Mouse (Mus musculus) forebrain, embryonic 12.5 days (tissue): ENCODE data around the gene Mamdc2. TPM values are rescaled to one million over a fixed set of nuclear protein-coding genes. Genes with fewer than 3 reads are reported as not detected.

Source experiments
- ATAC-seq: fragments of 200-750 bp; cut with Nextera tagmentation; 2 replicates; pipeline ENCODE4 v1.8.0; 2017; ENCODE audit warnings: moderate TSS enrichment; ENCODE audit not compliant: low FRiP score
- H3K27ac ChIP-seq: fragments of 300-500 bp; sonication (generic); 2 replicates; pipeline ENCODE4 v1.5.1; 2016; ENCODE audit warnings: mild to moderate bottlenecking
- H3K27me3 ChIP-seq: fragments of 300-500 bp; sonication (generic); 2 replicates; pipeline ENCODE4 v1.6.1; 2016; ENCODE audit warnings: mild to moderate bottlenecking
- H3K36me3 ChIP-seq: fragments of 300-500 bp; sonication (generic); replicated peaks from 2 replicates; pipeline ENCODE4 v1.6.1; 2016; ENCODE audit warnings: mild to moderate bottlenecking
- H3K4me1 ChIP-seq: fragments of 300-500 bp; sonication (generic); 2 replicates; pipeline ENCODE4 v1.6.1; 2016
- H3K4me2 ChIP-seq: fragments of 300-500 bp; sonication (generic); 2 replicates; pipeline ENCODE4 v1.6.1; 2016; ENCODE audit warnings: mild to moderate bottlenecking, moderate library complexity
- H3K4me3 ChIP-seq: fragments of 300-500 bp; sonication (generic); replicated peaks from 2 replicates; pipeline ENCODE4 v1.5.1; 2016; ENCODE audit warnings: mild to moderate bottlenecking
- H3K9ac ChIP-seq: fragments of 300-500 bp; sonication (generic); 2 replicates; pipeline ENCODE4 v1.6.1; 2016; ENCODE audit warnings: mild to moderate bottlenecking
- H3K9me3 ChIP-seq: fragments of 300-500 bp; sonication (generic); 2 replicates; pipeline ENCODE4 v1.6.1; 2016
- WGBS: fragments of 180-500 bp; shearing (Covaris S2); methylation state at CpG from one replicate; pipeline ENCODE4 v1.1.7; 2016; 5-methylcytosine and 5-hydroxymethylcytosine counted together
- polyA plus RNA-seq: library from polyadenylated mRNA; unstranded; fragments of >200 nt; fragmentation: Nextera tagmentation; extraction: Ambion mirVana; gene quantifications from 2 replicates; pipeline ENCODE4 v1.2.1, GENCODE M21; 2016

Mamdc2 gene
- polyA plus RNA-seq, 1 experiment from 2014 or later = 1.5 TPM

GRCm38 (mm10) chr19:23374941-23375656 is 73.1 kb downstream of the Mamdc2 start:
- H3K27ac ChIP-seq = no peak overlapping the region
- H3K4me3 ChIP-seq = no peak overlapping the region
- no peaks in the 10 kb centered on the region for H3K9me3 ChIP-seq
- peaks cover 5% of the 10 kb centered on the region; the same call in 1 of the 2 replicates for H3K27me3 ChIP-seq
- H3K9ac ChIP-seq = no peak overlapping the region
- no peaks in the 10 kb centered on the region for H3K36me3 ChIP-seq
- WGBS = 90% methylated on average over 7 of the region's 7 CpGs
- no peak for ATAC-seq
- peaks cover 8% of the 10 kb centered on the region for H3K4me1 ChIP-seq
- H3K4me2 ChIP-seq = no peak overlapping the region

- no peak overlapping the region for H3K4me3 ChIP-seq
- H3K27me3 ChIP-seq = peaks cover 5% of the 10 kb centered on the region; the same call in 1 of the 2 replicates
- H3K4me2 ChIP-seq = no peak overlapping the region
- no peak overlapping the region for H3K27ac ChIP-seq
- no peak for ATAC-seq
- no peaks in the 10 kb centered on the region for H3K36me3 ChIP-seq
- peaks cover 8% of the 10 kb centered on the region for H3K4me1 ChIP-seq
- 78% methylated on average over 9 of the region's 9 CpGs for WGBS
- no peaks in the 10 kb centered on the region for H3K9me3 ChIP-seq
- no peak overlapping the region for H3K9ac ChIP-seq
Measured at GRCm38 (mm10) chr19:23373728-23374127, 74.5 kb downstream of the Mamdc2 start.

GRCm38 (mm10) chr19:23373287-23373686 is 75.0 kb downstream of the Mamdc2 start:
- no peaks in the 10 kb centered on the region for H3K9me3 ChIP-seq
- peaks cover 8% of the 10 kb centered on the region for H3K4me1 ChIP-seq
- H3K36me3 ChIP-seq = no peaks in the 10 kb centered on the region
- peaks cover 5% of the 10 kb centered on the region; the same call in 1 of the 2 replicates for H3K27me3 ChIP-seq
- H3K4me2 ChIP-seq = no peak overlapping the region
- H3K9ac ChIP-seq = no peak overlapping the region
- 55% methylated on average over 8 of the region's 8 CpGs for WGBS
- ATAC-seq = peak; percentile 51; the same call in 1 of the 2 replicates
- H3K4me3 ChIP-seq = no peak overlapping the region
- H3K27ac ChIP-seq = no peak overlapping the region

GRCm38 (mm10) chr19:23369275-23369674 is 79.0 kb downstream of the Mamdc2 start:
- Histone ChIP-seq H3K4me2 (no peak overlapping the region), H3K4me1 (no peaks in the 10 kb centered on the region), H3K4me3 (no peak overlapping the region), H3K27me3 (no peaks in the 10 kb centered on the region), H3K9ac (no peak overlapping the region), H3K27ac (no peak overlapping the region), H3K36me3 (no peaks in the 10 kb centered on the region), H3K9me3 (no peaks in the 10 kb centered on the region)
- 89% methylated on average over 4 of the region's 4 CpGs for WGBS
- no peak for ATAC-seq

- WGBS = 87% methylated on average over 3 of the region's 3 CpGs
Measured at GRCm38 (mm10) chr19:23362006-23362405, 86.2 kb downstream of the Mamdc2 start.

GRCm38 (mm10) chr19:23361124-23361523 is 87.1 kb downstream of the Mamdc2 start:
- no peak overlapping the region for H3K27ac ChIP-seq
- 69% methylated on average over 4 of the region's 4 CpGs for WGBS
- H3K4me3 ChIP-seq = no peak overlapping the region
- H3K9ac ChIP-seq = no peak overlapping the region
- H3K36me3 ChIP-seq = no peaks in the 10 kb centered on the region
- H3K4me2 ChIP-seq = no peak overlapping the region
- H3K4me1 ChIP-seq = no peaks in the 10 kb centered on the region
- no peaks in the 10 kb centered on the region for H3K27me3 ChIP-seq
- no peaks in the 10 kb centered on the region for H3K9me3 ChIP-seq
- ATAC-seq = no peak

More at GRCm38 (mm10) chr19:23362006-23362405, 86.2 kb downstream of the Mamdc2 start:
- Histone ChIP-seq H3K9me3 (no peaks in the 10 kb centered on the region), H3K4me2 (no peak overlapping the region), H3K4me3 (no peak overlapping the region), H3K27ac (no peak overlapping the region), H3K9ac (no peak overlapping the region), H3K4me1 (no peaks in the 10 kb centered on the region), H3K27me3 (no peaks in the 10 kb centered on the region), H3K36me3 (no peaks in the 10 kb centered on the region)
- no peak for ATAC-seq

- H3K9ac ChIP-seq = no peak overlapping the region
- 86% methylated on average over 4 of the region's 4 CpGs for WGBS
- no peak overlapping the region for H3K4me2 ChIP-seq
- H3K4me1 ChIP-seq = no peaks in the 10 kb centered on the region
- no peak for ATAC-seq
- no peak overlapping the region for H3K27ac ChIP-seq
- no peak overlapping the region for H3K4me3 ChIP-seq
- H3K9me3 ChIP-seq = no peaks in the 10 kb centered on the region
- no peaks in the 10 kb centered on the region for H3K36me3 ChIP-seq
- H3K27me3 ChIP-seq = no peaks in the 10 kb centered on the region
Measured at GRCm38 (mm10) chr19:23360536-23360935, 87.7 kb downstream of the Mamdc2 start.

GRCm38 (mm10) chr19:23357253-23357652 is 91.0 kb downstream of the Mamdc2 start:
- Histone ChIP-seq H3K9ac (no peak overlapping the region), H3K9me3 (no peaks in the 10 kb centered on the region), H3K4me1 (no peaks in the 10 kb centered on the region), H3K27ac (no peak overlapping the region), H3K36me3 (no peaks in the 10 kb centered on the region), H3K4me3 (no peak overlapping the region), H3K4me2 (no peak overlapping the region), H3K27me3 (no peaks in the 10 kb centered on the region)
- ATAC-seq = no peak
- WGBS = 84% methylated on average over 5 of the region's 5 CpGs

- Histone ChIP-seq H3K27me3 (no peaks in the 10 kb centered on the region), H3K4me3 (no peak overlapping the region), H3K9ac (no peak overlapping the region), H3K4me2 (no peak overlapping the region), H3K4me1 (no peaks in the 10 kb centered on the region), H3K36me3 (no peaks in the 10 kb centered on the region), H3K9me3 (no peaks in the 10 kb centered on the region), H3K27ac (no peak overlapping the region)
- WGBS = 90% methylated on average over 6 of the region's 6 CpGs
- no peak for ATAC-seq
Measured at GRCm38 (mm10) chr19:23354738-23355137, 93.5 kb downstream of the Mamdc2 start.

GRCm38 (mm10) chr19:23353881-23354401 is 94.3 kb downstream of the Mamdc2 start:
- Histone ChIP-seq H3K27me3 (no peaks in the 10 kb centered on the region), H3K27ac (no peak overlapping the region), H3K4me1 (no peaks in the 10 kb centered on the region), H3K4me3 (no peak overlapping the region), H3K4me2 (no peak overlapping the region), H3K36me3 (no peaks in the 10 kb centered on the region), H3K9me3 (no peaks in the 10 kb centered on the region), H3K9ac (no peak overlapping the region)
- WGBS = 68% methylated on average over 9 of the region's 9 CpGs
- no peak for ATAC-seq

- H3K9ac ChIP-seq = no peak overlapping the region
- 86% methylated on average over 8 of the region's 8 CpGs for WGBS
- H3K27ac ChIP-seq = no peak overlapping the region
- H3K4me2 ChIP-seq = no peak overlapping the region
- no peak for ATAC-seq
- no peaks in the 10 kb centered on the region for H3K9me3 ChIP-seq
- no peaks in the 10 kb centered on the region for H3K27me3 ChIP-seq
- H3K36me3 ChIP-seq = no peaks in the 10 kb centered on the region
- no peak overlapping the region for H3K4me3 ChIP-seq
- H3K4me1 ChIP-seq = no peaks in the 10 kb centered on the region
Measured at GRCm38 (mm10) chr19:23353161-23353560, 95.1 kb downstream of the Mamdc2 start.

GRCm38 (mm10) chr19:23351808-23352491 is 96.3 kb downstream of the Mamdc2 start:
- ATAC-seq = no peak
- Histone ChIP-seq H3K4me2 (no peak overlapping the region), H3K9me3 (no peaks in the 10 kb centered on the region), H3K9ac (no peak overlapping the region), H3K27me3 (no peaks in the 10 kb centered on the region), H3K4me3 (no peak overlapping the region), H3K36me3 (no peaks in the 10 kb centered on the region), H3K27ac (no peak overlapping the region), H3K4me1 (no peaks in the 10 kb centered on the region)
- 88% methylated on average over 13 of the region's 13 CpGs for WGBS
